Mouse (Mus musculus) adrenal gland, postnatal 4 days (tissue): ENCODE data around the gene Tbxas1. TPM values are rescaled to one million over a fixed set of nuclear protein-coding genes. Genes with fewer than 3 reads are reported as not detected.

ENCODE experiments used
- DNase-seq, 2 experiments: peaks; one replicate each; pipeline ENCODE4 v3.0.0; 2021 to 2022; ENCODE audit warnings: low spot score in 2 of 2, mixed read lengths in 2 of 2
- total RNA-seq, 2 experiments: library from RNA; stranded (reverse); gene quantifications; 2 replicates each; pipeline ENCODE4 v1.2.3; 2021

Tbxas1 gene
- total RNA-seq, 2 experiments from 2014 or later: 4.4 to 4.6 TPM

DNA sequence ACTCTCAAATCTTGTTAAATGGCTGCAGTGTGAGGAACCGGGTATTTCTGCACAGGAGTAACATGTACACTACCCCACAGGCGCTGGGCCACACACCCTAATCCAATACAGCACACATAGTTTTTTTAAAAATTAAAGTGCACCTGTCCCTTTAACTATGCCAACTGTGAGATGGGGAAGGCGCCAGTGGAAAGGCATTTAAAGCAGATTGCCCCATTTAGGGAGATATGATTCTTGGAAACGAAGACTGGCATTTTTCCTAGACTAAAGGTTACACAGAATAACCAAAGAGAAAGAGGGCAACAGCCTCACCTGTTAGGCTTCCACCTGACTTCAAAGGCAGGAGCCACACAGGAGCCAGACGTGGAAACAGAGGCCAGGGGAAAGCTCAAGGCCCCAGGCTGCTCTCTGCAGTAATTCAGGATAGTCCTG lies 21.6 kb upstream of the Tbxas1 start:
- no peak for DNase-seq

- no peak for DNase-seq
These were observed 15.4 kb upstream of the Tbxas1 start for GRCm38 (mm10) chr6:38859819-38860218.

DNA sequence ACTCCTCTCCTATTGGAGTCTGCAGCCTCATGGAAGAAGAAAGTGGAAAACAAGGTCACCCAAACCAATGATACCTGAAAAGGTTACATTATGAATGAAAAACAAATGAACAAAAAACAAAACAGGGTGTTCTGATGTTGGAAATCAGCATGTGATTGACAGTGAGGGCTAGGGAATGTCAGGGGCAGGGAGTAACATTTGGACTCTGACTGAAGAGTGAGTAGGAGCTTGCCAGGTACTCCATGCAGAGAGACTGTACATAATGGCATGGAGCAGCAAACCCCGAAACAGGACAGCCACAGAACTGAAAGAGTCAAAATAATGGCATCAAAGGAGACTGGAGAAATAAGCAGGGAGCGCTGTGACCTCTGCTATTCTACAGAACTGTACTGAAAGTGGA lies 14.9 kb upstream of the Tbxas1 start:
- no peak for DNase-seq

DNA sequence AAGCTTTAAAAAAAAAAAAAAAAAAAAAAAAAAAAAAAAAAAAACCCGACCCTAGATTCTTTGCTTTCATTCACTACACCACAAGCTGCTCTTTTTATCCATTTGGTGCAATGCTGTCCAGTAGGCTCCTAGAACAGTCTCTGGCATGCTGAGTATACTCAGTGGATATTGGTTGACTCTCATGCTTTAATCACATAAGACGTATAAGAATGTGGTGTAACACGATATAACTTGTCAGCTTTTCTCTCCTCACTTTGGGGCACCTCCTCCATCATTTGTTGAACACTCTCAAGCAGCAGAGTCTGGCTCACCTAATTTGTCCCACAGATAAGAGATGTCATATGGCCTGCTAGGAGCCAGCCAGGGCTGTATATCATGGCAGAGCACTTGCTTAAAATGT lies 11.6 kb upstream of the Tbxas1 start:
- no peak for DNase-seq

GRCm38 (mm10) chr6:38865805-38866204 lies 9.4 kb upstream of the Tbxas1 start:
- no peak for DNase-seq

DNA sequence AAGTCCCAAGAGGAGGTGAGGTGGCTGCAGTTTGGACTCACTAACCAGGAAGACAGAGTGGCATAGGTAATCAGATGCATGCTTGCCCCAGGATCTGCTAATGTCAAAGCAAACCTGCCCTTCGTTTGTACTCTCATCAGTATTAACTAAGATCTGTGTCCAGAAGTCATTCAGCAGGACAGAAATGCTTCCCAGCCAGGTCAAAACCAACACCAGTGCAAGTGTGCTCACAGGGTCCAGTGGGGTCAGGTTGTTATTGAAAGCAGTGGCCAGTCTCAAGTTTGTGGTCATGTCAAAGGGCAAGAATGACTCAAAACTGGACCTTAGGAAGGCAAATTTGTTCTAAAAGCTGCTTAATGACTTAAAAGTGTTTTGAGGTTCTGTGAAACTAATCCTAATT lies 8.8 kb upstream of the Tbxas1 start:
- DNase-seq: no peak

DNA sequence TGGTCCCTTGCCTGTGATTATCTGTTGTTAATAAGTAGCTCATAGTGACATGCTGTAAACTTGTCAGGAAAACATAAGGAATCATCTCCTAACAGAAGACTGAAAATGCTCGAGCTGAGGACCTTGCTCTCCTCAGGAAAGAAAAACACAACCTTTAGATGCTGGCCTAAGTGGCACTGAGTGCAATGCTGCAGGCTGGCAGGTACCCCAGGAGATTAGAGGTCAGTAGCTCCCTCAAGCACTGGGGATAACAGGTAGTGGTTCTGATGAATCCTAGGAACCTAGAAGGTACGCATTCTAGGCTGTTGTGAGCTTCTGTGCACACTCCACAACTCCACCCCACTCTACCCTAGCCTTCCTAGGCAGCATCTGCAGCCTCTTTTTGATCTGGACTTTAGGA lies 8.4 kb upstream of the Tbxas1 start:
- no peak for DNase-seq

DNA sequence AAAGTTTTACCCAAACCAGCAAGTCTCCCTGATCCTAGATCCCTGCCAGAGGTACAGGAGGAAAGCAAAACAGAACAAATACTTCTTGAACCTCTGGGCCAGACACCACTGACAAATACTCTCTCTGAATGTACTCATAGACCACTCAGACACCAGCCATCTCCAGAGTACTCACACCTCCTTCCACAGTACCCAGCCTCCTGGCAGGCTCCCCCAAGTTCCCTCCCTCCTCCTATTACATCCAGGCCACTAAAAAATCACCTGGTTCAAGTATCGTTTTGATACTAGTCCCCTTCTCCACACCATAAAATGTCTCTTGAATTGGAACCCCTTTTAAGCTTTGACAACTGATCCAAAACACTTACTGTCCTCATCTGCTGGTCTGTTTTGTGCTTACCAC lies 7.9 kb upstream of the Tbxas1 start:
- DNase-seq: no peak

DNA sequence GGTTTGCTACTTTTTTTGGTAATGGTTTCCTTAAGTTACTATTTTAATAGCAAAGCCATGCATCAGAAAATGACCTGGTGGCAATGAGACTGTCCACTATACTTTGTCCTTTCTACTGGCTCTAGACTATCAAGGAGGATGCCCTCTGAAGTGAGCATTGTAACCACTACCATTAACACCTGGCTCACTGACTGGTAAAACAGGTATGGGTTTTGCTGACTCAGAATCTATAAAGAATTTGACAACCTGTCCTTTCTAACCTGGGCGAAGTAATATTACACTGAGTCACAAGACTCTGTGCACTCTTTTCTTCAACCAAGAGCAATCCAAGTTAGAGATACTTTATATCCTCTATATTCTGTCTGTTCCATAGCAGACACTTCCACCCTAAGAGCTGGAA lies 6.2 kb upstream of the Tbxas1 start:
- DNase-seq: no peak

DNA sequence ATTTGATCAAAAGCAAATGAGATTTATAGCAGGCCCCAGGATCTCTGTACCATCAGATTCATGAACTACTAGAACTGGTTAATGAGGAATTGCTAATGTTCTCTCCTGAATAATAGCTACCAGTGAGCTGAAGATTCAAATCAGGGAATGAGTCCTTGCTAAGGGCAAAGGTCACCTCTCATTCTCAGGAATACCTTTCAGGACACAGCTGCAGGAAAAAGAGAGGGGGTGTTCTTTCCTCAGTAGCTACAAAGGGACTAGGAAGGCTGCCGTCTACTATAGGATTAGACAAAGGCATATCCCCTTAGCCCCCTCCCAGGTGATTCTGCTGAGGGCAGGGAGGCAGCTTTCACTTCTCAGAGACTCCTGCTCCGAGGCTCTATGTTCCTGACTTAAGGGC lies 5.1 kb upstream of the Tbxas1 start:
- DNase-seq: no peak

- no peak for DNase-seq
These were observed 4.2 kb upstream of the Tbxas1 start for GRCm38 (mm10) chr6:38871051-38871450.

DNA sequence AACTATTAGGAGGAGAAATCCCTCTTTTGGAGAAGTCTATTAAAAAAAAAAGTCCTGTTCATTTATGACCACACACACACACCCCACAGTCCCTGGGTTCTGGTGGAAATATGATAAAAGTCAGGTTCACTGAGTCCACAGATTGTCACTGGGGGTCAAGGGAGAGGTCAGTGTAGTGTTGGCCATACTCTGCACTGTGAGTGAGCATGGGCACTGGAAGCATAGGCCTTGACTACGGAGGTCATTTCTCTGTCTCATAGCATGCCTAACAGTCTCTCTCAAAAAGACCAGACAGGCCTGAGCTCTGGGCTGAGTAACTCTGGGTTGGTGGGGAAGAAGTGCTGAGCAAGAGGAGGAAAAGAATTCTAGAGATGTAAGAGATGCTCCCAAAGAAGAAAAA lies 1.9 kb upstream of the Tbxas1 start:
- no peak for DNase-seq

DNA sequence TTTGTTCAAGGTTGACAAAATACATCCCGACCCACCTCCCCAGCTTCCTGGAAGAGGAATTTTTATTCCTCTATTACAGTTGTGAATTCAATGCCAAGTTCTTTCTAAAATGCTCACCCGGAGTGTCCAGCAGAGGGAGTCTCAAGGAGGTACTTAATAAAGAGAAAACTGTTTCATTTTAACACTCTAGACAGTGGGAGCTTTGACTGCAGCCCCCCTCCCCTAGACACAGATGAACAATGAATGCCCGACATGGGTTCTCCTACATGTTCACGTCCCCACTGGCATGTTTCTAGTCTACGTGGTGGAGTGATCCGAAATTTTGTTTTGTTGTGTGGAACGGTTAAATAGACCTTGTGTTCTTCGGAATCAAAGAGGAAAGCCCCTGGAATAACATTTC lies 1.2 kb upstream of the Tbxas1 start:
- DNase-seq: peak in 1 of 2 experiments; percentile 31

- no peak for DNase-seq
These were observed 493 bp upstream of the Tbxas1 start for GRCm38 (mm10) chr6:38874565-38875257.

DNA sequence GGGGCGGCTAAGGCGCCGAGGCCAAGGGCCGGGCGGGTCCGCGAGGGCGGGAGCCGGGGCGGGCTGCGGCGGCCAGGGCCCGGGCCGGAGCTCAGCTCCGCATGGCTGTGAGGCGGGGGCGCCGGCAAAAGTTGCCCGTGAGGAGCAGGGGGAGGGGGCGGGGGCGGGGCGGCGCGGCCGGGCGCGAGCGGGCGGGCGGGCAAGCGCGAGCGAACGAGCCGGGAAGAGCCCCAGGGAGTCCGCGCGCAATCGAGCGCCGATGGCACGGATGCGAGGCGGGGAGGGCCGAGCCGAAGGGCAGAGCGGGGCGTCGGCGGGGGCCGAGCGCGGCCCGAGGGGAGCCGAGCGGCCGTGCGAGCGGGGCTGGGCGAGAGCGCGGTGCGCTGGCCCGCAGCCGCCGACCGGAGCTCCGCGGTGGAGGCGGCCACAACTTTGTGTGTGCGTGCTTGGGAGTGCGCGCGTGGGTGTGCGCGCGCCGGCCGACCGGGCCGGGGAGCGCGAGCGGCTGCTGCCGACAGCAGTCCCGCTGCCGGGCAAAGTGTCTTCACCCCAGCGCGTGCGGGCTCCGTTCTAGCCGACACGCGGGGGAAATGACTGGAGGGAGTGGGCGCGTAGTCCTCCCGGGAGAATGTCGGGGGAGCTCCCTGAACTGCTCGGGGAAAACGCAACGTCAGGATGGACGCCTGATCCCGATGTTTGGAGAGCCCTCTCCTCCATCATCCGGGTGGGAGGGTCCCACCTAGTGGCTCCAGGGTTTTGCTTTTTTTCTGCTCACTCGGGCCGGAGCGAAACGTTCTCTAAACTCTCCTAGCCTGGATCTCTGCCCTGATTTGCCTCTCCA lies 1.1 kb downstream of the Tbxas1 start, which contains the start of gene Hipk2:
Gene Hipk2 (minus strand): TSS at position 95 of the 841 bp plus-strand sequence.
- DNase-seq: peak; percentile 67 to 77

- no peak for DNase-seq
These were observed 2.5 kb downstream of the Tbxas1 start for GRCm38 (mm10) chr6:38877674-38878073.

DNA sequence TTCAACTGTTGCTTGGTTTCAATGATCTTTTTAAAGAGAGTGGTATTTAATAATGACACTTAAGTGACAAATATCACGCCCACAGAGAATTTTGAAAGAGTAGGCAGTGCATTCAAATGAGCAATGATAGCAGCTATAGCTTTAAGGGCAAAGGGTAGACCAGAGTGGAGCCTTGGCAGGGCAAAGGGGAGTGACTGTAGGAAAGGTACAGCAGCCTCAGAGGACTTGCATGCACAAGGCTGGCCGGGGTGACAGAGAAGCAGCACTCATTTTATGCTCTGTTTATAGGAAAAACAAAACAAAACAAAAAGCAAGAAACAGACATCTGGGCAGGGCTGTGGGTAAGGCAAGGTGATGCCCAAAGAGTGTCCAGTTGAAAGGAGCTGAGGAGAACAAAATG lies 6.3 kb downstream of the Tbxas1 start:
- no peak for DNase-seq

- DNase-seq: no peak
These were observed 6.8 kb downstream of the Tbxas1 start for GRCm38 (mm10) chr6:38881975-38882374.

DNA sequence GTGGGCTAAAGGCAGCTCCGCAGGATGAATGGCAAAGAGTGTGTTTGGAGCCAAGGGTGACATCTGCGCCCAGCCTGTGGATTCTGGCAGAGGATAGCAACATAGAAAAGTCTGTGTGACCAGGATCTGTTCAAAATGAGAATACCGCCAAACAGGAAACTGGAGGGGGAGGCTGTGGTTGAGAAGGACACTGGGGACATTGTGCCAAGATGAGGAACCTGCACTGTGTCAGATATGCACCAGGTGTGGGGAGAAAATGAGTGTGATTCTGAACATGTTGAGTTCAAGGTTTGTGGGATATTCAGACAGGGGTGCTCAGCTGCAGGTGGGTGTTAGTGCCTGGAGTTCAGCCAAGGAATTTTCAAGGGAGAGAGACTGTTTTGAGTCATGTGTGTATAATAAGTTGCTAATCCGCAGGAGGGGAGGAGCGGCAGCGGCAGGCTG lies 7.5 kb downstream of the Tbxas1 start:
- DNase-seq: no peak

DNA sequence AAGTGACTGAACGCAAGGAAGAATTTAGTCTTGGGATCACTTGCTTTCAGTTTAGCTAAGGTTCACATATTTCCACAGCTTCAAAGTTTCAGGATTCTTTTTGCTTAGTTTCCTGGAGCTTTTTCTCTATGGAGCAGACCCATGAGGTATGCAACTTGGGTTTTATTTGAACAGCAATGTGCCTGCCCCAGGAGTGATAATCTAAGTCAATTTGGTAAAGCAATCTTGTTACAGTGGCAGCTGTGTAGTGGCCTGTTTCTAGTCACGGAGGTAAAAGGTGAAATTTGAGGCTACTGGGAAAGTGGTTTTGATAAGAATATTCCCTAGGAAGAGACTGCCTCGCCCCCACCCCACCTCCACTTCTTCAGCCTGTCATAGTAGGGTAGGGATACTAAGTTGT lies 9.3 kb downstream of the Tbxas1 start:
- DNase-seq: no peak

DNA sequence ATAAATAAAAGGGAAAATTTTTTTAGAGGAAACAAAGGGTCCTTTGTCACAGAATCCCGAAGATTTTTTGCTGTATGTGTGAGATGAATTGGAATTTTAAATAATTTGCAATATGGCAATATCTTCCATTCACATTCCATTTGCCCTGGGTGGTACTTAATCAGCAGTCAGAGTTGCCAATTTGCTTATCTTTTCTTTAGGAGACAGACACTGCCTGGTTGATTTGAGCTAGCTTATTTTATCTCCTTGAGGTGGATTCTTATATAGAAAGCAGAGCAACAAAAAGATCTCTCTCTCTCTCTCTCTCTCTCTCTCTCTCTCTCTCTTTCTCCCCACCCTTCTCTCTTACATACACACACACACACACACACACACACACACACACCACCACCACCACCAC lies 9.9 kb downstream of the Tbxas1 start:
- DNase-seq: no peak

DNA sequence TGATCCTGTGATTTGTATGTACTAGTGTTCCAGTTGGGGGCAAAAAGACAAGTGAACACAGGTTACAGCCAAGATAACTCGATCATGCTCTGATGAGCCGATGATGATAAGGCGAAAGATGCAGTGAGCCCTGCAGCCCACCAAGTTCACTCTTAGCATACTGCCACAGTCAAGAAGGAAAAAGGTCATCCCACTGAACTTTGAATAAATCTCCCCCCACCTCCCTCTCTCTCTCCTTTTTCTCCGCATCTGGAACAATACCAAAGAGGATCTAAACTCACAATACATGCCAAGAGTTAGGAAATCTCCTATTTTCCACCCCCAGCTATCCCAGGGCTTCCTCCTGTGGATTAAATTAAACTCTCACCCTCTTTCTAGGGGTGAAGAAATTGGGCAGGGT lies 12.2 kb downstream of the Tbxas1 start:
- no peak for DNase-seq

GRCm38 (mm10) chr6:38889156-38889555 lies 14.0 kb downstream of the Tbxas1 start:
- DNase-seq: no peak
